Mouse (Mus musculus): Measurements from ENCODE around the gene Arl6ip1.
"Not testable (repeated sequence)": the region's sequence is repeated elsewhere in the genome, so short reads cannot be mapped to it uniquely, and the experiment has no call there.

Arl6ip1 gene

DNA sequence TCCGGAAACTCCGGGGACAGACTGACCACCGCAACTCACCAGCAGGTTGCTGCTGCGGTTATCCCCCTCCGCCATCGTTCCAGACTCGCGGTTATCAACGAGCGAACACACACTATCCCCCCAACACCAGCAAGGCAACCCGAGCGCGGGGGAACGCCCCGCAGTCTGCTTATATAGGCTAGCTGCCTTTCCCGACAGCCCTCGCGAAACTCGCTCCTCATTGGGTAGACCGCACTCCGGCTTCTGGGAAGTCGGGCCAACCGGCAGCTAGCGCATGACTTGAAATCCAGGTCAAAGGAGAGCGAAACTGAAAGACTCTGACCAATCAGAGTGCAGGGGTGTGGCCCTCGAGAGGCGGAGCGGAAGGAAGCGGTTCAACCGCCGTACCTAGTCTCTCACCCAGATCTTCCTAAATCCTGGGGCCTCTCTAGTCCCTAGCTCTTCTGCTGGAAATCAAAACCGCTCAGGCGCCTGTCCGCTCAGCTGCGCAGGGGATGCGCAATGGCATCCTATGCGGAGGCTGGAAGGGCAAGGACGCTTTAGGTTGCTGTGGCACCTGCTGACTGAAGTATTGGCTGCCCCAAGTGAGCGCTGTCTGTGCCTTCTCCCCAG is at the start of gene Arl6ip1:
Arl6ip1 (minus strand) TSS at position 233 of the 612 bp plus-strand sequence.
- in situ Hi-C loops (cut with MseI, MboI): no loop called here

DNA sequence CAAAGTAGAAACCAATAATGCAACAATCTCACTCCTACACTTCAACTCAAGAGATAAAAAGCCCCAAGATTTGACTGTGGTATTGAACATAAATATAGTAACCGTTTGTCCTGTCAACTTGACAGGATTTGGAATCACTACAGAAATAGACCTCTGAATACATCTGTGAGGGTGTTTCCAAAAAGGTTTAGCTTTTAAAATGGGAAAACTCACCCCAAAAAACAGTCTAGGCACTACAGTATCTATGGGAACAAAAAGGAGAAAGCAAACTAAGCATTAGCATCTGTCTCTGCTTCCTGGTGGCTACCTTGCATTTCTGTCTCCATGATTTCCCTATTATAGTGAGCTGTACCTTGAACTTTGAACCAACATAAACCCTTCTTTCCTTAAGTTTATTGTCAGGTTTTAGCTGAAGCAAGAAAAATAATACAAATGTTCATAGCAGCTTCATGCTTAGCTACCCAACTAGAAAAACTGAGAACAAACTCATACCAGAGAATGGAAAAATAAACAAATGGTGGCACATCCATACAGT is 46.4 kb upstream of the Arl6ip1 start:
- in situ Hi-C loops (cut with MseI, MboI): no loop called here

GRCm38 (mm10) chr7:118170125-118170524 is 40.7 kb upstream of the Arl6ip1 start:
- in situ Hi-C loops (cut with MseI, MboI): not testable (repeated sequence)

DNA sequence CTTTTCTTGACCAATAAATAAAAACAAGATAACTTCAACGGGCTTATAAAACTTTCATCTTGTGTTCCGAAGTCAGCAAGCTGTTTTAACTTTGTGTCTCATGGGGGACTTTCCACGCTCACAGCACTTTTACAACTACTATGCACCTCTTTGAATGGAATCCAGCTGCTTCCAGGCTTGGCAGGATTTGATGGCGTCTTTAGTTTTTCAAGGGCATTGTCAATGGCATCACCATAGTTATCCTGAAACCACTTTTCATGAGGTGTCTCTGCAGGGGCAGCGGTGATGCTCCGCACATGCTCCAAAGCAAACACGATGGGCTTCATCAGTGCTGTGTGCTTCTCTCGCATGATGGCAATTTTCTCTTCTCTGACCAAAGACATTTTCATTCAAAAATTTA is 33.5 kb upstream of the Arl6ip1 start:
- in situ Hi-C loops (cut with MseI, MboI): no loop called here

- in situ Hi-C loops (cut with MseI, MboI): no loop called here
These were observed 30.7 kb upstream of the Arl6ip1 start for GRCm38 (mm10) chr7:118160121-118160520.

GRCm38 (mm10) chr7:118156461-118156860 is 27.0 kb upstream of the Arl6ip1 start:
- in situ Hi-C loops (cut with MseI, MboI): no loop called here

DNA sequence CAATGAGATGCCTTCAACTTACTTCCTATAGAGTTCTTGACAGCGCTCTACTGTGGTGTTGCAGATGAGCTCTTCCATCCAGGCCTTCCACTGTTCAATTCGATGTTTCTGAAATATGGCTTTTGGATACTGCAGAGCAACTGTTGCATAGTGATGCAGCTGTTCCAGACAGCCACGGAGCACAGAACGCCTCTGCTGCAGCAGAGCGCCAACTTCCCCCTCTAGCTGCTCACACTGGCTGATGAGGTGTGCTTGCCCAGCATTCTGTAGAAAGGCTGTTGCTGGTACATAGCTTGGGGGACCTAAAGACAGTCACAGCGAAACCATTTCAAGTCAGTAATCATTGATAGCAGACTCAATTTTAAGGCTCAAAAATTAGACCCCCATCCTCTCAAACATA is 24.7 kb upstream of the Arl6ip1 start:
- in situ Hi-C loops (cut with MseI, MboI): no loop called here

GRCm38 (mm10) chr7:118143602-118144001 is 14.1 kb upstream of the Arl6ip1 start:
- in situ Hi-C loops (cut with MseI, MboI): no loop called here

DNA sequence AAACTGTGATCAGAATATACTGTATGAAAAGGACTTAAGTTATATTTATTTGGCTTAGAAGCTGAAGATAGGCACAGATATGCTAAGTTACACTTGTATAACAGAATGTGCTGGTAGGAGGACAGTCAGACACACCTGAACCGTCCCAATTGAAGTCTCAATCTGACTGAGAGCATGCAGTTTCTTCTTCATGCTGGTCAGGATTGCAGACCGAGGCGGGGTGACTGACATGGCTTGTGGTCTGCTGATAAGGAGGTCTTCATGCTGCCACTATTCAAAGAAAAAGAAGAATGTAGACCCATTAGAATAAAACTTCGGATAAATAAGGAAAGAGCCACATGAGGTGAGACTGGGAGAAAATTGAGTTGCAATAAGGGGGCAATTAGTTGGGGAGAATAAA is 13.7 kb upstream of the Arl6ip1 start:
- in situ Hi-C loops (cut with MseI, MboI): no loop called here

DNA sequence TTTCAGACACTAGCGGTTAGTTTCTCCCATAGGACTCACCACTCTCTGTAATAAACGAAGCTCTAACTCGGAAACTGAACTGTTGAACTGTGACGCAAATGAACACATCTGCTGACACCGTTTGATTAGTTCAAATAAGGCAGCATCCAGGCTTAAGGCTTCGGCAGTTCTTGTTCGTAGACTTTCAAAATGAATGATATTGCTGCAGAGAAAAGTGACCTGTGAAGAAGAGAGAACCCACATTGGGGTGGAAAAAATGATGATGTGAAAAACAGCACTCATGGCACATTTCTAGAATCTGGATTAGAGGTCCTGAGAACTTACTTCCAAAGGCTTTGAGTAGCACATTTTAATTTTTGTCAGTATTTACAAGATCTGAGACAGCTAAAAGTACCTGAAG is 11.8 kb upstream of the Arl6ip1 start:
- in situ Hi-C loops (cut with MseI, MboI): no loop called here

DNA sequence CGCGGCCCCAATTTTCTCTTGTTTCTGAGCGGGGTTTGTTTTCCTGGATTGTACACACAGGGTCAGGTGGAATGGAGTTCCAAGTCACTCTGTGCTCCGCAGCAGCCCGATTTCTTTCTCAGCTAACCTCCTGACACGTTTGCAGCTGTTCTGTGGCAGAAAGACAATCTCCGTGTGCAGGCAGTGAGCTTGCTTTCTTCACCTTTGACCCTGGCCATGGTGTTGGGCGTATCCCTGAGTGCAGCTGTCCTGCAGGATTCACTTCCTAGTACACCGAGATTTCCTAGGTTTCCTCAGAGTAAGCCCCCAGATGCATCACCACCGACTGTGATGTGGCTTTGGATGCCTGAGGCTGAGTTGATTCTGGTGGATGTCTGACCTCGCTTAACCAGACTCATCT is 5.7 kb upstream of the Arl6ip1 start:
- in situ Hi-C loops (cut with MseI, MboI): no loop called here

- in situ Hi-C loops (cut with MseI, MboI): no loop called here
These were observed 485 bp downstream of the Arl6ip1 start for GRCm38 (mm10) chr7:118128925-118129429.

GRCm38 (mm10) chr7:118126219-118126875 is 3.1 kb downstream of the Arl6ip1 start:
- in situ Hi-C loops (cut with MseI, MboI): no loop called here

DNA sequence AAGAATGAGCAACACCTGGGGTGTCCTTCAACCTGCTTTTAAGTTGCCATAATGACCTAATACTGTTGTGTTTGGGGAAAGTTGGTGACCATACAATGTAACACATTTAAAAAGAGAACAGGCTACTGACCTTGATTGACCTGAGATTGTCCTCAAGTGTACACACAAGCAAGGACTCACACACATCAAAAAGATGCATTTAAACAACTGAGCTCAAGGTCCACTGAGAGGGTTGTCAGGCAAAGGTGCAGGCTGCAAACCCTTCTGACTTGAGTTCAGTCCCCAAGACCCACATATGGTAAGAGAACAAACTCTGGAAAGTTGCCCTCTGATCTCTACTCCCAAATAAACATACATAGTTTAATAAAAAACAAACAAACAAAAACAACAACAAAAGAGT is 3.7 kb downstream of the Arl6ip1 start:
- in situ Hi-C loops (cut with MseI, MboI): no loop called here

- in situ Hi-C loops (cut with MseI, MboI): no loop called here
These were observed 5.7 kb downstream of the Arl6ip1 start for GRCm38 (mm10) chr7:118123512-118124411.

GRCm38 (mm10) chr7:118122235-118122634 is 7.2 kb downstream of the Arl6ip1 start:
- in situ Hi-C loops (cut with MseI, MboI): no loop called here

DNA sequence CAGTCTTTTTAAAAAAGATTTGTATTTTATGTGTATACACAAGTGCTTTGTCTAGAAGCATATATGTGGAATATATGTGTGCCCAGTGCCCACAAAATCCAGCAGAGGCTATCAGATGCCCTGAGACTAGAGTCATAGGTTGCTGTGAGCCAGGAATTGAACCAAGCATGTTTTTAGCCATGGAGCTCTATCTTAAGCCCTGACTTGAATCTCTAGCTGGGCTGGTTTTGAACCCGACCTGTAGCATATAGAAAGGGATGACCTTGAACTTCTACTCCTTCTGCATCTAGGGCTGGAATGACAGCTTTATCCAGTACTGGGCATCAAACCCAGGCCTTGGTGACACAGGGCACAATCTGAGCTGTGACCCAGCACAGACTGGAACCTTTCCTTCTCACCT is 8.8 kb downstream of the Arl6ip1 start:
- in situ Hi-C loops (cut with MseI, MboI): no loop called here

DNA sequence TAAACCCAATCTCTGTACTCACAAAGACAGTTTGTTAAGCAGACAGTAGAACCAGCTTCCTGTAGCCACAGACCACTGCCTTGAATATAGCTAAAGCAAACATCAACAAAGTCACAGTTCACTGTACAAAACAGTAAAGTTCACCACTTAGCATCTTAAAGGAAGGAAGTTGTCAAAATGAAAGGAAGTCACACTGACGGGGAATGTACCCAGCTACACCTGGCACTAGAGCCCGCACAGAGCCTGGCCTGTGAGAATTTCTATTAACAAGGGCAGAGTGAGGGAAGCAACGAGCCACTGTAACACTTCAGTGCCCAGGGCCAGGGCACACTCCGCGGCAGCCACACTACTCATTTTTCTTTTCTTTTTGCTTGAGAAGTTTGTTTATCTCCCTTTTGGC is 9.5 kb downstream of the Arl6ip1 start:
- in situ Hi-C loops (cut with MseI, MboI): no loop called here

DNA sequence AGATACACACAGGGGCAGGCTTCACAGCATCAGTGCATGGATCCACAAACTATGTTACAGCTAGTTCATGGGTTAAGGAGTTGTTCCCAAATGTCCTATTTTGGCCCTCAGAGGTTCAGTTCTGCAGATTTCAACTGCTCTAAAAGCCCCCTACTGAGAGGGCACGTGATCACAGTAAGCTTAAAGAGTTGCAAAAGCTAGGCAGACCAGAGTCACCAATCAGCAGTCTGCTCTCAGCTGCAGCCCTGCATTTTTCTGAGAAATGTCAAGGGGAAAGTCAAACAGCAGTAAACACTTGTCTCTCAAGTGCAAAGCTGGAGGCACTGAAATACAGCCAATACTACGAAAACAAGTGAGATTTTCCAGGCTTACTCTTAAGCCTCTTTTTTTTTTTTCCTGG is 10.3 kb downstream of the Arl6ip1 start:
- in situ Hi-C loops (cut with MseI, MboI): no loop called here

DNA sequence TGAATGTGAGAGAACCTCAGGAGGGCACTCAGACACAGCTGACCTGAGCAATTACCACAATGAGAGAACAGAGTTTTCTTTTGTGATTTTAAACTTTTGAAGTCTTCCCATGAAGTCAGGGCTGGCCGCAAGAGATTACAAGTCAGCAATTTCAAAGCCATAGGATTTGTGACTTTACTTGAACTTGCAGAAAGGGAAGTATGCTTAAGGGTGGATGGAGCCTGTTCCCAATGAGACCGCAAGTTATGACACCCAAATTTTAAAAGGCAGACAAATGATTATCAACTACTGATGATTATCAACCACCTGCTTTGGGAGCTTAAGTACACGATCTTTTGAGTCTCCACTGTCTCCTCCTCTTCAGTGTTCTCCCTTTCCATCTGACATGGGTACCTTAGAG is 11.0 kb downstream of the Arl6ip1 start:
- in situ Hi-C loops (cut with MseI, MboI): no loop called here

DNA sequence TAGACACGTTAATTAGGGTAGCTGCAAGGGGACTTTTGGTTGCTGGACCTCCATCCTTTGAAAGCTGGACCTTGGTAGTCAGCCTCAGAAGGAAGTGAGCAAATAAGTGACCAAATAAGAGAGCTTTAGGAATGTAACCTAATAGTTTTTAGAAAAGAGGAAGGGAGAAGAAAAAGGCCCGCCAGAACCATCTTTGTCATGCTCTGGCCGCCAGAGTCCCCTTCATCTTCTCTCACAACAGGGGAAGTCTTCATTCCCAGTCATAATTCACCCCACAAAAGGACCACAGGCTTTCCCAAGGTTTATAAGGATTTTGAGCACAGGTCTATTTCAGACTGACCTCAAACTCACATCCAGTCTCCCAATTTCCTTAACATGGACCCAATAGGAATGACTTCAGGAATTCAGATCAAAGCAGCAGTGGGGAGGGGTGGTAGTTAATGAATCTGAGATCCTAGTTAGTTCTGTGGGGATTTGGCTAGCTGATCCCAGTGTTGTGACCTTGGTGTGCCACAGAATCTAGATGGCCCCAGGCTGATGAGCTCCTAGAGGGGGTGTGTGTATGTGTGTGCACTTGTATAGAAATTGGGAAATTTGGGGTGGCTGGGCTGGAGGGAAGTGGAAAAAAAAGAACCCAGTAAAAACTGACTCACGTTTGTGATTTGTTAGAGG is 11.8 kb downstream of the Arl6ip1 start:
- in situ Hi-C loops (cut with MseI, MboI): no loop called here
